Mouse (Mus musculus) cerebellum, adult 18-20 months (tissue): ENCODE measurements around the gene E130114P18Rik.

Source experiments
- DNase-seq, 2 experiments: peaks; one replicate each; pipeline ENCODE4 v3.0.0; 2021

E130114P18Rik gene

GRCm38 (mm10) chr4:97690384-97690766, 87.5 kb downstream of the E130114P18Rik start:
- no peak for DNase-seq

DNA sequence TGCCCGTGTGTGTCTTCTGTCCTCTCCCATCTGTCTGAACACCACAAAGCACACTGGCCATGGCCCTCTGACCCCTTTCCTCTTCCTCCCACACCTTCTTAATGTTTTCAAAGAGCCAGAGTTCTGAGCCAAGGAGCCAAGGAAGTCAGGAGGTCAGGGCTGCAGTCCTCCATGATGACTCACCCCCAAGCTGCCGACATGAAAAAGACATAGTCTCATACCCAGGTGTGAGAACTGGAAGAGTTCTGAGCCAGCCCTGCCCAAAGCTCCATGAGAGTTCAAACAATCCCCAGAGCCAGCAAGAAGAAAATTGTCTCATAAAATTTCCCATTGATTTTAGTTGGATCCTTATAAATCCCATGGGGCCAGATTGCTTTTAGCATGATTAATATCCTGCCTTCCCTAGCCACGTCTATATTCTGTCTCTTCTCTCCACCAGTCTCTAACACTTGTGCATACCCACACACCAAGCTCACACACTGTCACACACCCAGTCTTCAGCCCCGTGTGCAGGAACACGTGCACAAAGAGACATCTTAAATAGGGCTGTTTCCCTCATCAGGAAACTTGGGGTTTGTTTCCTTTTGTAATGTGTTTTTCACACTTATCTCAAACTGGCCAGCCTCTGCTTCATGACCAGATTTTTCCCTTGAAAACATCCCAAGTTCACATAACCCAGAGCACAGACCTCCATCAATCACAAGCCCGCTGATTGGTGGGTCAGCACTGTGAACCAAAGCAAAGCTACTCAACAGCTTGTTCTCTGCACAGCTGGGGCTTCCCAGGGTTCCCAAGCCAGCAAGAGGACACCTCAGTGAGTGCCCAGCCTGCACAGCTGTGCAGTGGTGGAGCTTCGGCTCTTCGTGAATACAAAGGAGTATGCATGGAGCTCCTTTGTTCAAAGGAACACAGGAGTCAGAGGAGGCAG, 88.2 kb downstream of the E130114P18Rik start:
- no peak for DNase-seq

DNA sequence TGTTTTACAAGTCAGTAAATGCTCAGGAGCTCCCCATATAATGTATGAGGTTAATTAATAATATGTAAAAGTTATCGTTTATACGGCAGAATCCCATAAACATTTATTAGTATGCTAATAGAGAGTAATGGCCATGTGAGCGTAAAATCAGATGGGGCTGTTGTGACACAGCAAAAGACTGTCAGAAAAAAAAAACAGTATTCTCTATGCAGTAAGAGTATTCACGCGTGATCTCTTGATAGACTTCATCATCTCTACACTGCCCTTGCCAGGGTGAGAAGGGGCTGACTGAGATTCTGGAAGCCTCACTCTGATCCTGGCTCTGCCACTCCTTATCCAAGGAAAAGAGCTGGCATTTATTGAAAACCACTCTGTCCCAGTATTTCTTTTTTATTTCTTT, 91.9 kb downstream of the E130114P18Rik start:
- no peak for DNase-seq

DNA sequence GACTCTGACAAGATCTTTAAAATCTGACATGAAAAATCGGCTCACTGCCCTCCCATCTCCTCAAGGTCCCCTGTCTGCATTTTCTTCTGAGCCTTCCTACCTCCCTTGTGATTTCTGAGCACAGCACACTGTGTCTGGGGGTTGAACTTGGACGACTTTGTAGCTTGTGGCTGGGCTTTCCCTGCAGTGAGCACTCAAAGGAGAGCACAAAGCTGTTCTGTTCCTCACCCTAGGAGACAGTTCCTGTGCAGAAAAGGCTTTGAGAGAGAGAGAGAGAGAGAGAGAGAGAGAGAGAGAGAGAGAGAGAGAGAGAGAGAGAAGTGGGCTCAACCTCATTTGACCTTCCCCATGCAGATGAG, 101.3 kb downstream of the E130114P18Rik start:
- no peak for DNase-seq

DNA sequence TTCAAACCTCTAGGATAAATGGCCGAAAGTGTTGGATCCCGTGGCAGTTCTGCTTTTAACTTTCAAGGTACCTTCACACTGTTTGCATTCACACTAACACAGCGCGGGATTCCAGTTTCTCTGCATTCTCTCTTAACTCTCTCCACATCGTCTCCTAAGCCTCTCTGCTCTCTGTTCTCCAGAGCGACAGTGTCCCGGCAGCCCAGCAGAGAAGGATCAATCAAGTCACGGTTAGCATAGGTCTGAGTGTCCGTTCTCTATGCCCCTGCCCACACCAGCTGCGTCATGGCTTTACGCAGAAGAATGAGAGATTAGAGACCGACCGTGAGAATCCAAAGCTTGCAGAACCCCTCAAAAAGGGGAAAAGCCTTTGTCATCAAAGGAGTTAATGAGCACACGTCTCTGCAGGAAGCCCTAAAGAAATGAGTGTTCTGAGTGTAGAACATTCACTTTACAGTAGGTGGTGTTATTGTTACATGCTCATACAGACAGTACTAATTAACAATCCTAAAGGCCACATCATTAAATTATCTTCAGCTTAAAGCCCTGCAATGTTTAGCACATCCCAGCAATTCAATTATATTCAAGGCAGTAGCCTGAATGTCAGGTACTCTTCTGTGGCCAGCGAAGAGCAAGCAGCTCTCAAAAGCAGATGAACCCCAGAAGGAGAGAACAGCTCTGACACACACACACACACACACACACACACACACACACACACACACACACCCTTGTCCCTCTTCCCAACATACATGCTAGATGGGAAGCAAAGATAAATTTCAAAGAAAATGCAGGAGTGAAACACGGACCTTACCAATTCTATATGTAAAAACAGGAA, 101.9 kb downstream of the E130114P18Rik start:
- DNase-seq = no peak

DNA sequence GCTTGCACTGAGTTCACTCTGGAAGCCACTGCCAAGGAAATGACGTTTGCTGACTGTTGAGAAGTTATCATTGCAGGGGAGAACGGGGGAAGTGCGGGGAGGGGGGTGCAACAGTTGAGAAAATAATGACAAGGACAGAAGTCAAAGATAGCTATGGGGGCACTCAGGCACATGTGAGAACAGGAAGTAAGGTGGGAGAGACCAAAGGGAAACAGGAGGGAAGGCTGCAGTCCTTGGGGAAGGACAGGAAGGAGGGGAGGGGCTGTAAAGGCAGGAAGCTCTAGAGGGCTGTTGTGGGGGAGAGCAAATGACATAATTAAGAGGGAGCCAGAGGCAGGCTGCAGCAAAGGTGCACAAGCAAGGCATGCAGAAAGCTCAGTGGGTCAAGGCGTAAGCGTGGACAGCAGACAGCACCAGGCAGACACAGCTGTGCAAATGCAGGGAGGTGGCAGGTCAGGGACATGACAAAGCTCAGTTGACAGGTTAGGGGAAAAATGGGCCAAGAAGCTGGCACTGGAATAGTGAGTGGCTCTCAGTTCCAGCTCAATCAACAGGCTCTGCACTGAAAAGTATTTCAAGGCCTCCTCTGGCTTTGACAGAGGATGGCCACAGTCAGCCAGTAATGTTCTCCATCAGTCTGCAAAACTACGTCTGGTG, 103.9 kb downstream of the E130114P18Rik start:
- no peak for DNase-seq

DNA sequence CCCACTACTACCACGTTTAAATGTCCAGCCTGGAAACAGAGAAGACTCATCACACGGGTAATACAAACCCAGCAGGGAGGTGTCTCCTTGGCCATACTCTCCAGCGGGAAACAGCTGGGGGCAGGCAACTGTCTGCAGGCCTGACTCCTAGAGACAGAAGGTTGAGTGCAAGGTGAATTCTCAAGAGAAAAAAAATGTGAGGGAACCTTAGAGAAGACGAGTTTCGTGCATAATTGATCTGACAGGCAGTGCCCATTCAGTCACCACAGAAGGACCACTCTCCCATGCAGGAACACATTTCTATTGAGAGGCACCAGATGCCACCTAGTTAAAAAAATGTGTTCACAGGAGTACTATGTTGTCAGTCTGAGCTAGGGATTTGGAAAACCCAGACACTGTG, 105.4 kb downstream of the E130114P18Rik start:
- no peak for DNase-seq

GRCm38 (mm10) chr4:97671911-97672310, 106.0 kb downstream of the E130114P18Rik start:
- no peak for DNase-seq

- DNase-seq = no peak
Observed at GRCm38 (mm10) chr4:97670418-97670817, 107.5 kb downstream of the E130114P18Rik start.

DNA sequence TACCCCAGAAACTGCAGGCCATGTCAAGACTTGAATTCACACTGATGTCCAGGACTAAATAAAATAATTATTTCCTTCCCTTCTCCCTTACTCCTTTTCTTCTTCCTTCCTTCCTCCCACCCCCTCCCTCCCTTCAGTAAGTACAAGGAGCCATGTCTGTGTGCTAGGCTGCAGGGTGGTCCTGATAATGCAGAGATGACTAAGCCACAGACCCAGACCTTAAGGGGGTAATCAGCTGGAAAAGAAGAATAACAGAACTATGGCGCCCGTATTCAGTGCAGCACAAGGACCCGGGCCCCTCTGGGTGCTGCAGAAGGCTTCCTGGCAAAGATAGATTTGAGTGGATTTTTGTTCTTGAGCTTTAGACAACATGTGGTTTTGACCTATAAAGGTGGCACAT, 108.1 kb downstream of the E130114P18Rik start:
- DNase-seq = no peak

DNA sequence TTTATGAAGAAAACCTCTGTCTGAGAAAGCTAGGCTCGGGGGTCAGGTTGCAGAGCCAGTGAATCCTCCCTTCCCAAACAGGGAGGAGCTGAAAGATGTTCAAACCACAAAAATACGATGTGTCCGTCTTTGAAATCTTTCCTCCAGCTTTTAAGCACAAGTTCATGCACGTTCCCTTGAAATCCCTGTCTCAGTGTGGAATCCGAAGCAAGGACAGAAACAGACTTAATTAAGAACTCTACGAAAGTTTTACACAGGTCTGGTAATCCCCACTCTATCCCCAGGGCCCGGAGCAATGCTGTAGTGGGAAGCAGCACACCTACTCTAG, 112.5 kb downstream of the E130114P18Rik start:
- DNase-seq = no peak

DNA sequence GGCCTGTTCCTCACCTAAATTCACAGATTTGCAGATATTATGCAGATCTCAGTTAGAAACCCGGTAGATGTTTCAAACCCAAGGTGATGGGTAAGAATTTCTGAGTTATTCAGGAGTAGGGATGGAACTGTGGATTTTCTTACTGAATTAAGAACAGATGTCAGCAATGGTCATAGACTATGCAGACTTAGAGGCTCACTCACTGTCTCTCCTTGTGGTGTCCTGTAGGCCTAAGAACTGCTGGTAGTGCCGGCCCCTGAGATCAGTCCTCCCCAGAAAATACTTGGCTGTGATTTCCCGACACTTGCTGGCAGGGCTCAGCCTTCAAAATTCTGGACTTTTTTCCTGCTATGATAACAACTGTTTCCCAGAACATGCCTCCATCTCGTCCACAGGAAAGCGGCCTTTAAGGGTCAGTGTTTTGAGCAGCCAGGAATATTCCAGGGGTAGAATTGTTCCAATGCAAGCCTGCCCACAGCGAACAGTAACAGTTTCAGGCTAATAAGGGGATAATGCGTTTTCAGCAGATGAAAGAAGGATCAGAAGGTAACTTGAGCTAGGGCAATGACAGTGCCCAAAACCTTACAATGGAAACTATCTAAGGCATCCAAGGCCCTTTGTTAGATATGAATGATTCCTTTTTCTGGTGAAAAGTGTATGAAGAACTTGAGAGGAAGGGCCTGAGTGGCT, 113.0 kb downstream of the E130114P18Rik start:
- no peak for DNase-seq

DNA sequence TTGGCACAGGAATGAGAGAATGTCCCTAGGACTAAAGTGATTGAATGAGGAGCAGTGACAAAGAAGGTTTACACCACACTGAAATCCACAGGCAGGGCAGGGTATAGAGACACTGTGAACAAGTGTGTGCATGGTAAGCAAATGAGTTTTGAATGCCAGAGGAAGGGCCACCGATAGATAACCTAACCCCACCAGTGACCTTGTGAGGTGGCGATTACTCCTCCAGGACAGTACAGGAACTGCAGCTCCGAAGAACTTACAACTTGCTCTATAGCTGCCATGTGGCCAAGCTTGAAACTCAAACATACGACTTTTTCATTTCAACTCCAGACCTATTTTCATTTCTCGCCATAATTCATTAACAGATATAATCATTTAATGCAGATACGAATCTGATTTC, 114.0 kb downstream of the E130114P18Rik start:
- no peak for DNase-seq

DNA sequence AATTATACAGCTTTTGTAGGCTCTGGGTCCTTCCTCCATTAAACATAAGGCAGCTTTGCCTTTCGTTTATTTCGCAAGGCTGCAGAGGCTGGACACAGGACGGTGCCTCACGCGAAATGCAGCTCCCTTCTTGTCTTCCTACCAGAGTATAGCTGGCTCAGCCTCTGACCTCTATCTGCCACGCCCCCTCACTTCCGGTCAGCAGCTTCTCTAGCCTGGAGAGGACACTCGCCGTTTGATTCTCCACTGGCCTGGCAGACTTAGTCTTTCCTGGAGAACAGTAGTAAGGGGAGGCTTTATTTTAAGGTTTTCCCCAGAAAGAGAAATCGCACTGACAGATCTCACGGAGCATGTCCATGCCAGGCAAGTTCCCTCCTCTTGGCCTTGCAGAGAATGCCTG, 115.0 kb downstream of the E130114P18Rik start:
- no peak for DNase-seq

DNA sequence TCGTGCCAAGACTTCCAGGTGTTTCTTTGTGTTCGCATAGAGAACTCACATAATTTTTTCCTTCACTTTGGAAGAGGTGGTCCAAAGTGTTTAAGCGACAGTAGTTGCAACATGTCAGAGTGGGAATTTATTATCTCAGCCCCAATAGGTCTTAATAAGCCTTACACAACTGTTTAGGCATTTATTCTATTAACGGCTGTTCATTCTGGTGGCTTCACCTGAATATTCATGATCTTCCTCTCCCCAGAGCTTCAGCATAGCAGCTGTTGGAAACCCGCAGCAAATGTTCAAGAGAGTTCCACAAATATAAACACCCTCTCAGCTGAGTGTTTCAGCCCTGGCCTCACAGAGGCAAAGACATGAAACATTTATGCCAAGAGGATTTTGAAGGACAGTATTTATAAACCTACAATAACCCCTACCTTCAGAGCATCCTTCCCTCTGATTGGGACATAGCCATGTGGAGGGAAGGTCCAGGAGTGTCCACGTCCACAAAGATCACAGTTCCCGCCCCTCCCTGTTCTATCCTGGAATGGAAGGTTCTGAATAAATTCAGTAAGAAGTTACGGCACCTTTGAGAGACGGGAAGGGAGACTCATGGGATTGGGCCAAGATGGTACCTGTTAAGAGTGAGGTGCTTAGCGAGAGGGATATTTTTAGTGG, 116.1 kb downstream of the E130114P18Rik start:
- no peak for DNase-seq

- DNase-seq = no peak
Observed at GRCm38 (mm10) chr4:97657586-97657985, 120.3 kb downstream of the E130114P18Rik start.

GRCm38 (mm10) chr4:97649626-97650015, 128.3 kb downstream of the E130114P18Rik start:
- peak; percentile 66 to 70 for DNase-seq

DNA sequence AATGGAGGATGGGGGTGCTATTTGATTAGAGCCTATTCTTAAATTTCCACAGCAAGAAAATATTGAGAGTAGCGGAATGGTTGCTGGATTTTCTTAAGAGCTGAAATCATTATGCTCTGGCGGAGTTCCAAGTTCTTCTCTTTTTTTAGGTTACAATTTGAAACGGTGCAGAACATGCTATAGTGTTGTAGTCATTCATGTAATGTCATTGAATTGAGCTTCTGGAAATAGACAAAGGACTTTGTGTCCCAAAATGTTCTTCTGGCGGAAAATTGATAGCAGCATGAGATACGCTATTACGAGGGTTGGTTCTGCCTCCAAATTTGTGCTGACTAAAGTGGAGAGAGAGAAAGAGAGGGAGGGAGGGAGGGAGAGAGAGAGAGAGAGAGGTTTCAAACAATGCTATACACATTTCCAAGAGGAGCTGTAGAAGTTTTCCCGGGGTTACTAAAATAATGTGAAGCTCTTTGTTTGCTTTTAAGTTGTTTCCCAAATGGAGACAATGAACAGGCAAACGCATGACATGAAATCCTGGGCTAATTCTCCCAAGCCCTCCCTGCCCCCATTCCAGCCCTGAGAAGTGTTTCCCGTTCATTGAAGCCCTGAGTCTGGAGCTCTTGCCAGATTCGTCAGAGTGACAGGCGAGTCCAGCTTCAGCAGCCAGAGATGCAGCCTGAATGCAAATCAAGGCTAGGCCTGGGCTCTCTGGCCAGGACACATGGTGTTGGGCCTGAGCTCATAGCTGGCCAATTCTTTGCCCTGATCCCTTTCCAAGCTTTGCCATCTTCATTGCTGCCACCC, 128.9 kb downstream of the E130114P18Rik start:
- peak; percentile 79 to 88 for DNase-seq

GRCm38 (mm10) chr4:97648436-97648707, 129.5 kb downstream of the E130114P18Rik start:
- DNase-seq = no peak

GRCm38 (mm10) chr4:97647700-97648435, 130.0 kb downstream of the E130114P18Rik start:
- peak; percentile 88 for DNase-seq

DNA sequence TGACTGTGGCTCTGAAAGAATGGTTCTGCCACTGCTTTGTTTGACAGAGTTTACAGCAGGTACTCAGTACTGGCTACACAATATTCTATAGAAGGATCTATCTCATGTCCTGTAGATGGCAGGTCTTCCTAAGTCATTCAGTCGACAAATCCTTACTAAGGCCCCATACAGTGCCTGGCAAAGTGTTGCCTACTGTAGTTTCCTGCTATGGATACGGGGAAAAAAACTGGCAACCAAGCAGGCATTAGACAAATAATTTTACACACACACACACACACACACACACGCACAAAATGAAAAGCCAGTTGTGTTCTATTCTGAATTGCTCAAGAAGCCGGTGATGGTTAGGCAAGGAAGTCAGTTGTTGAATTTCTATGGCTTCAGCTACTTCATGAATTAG, 130.6 kb downstream of the E130114P18Rik start:
- DNase-seq = no peak
